Mouse (Mus musculus): Measurements from ENCODE around the gene Kansl2. TPM values are rescaled to one million over a fixed set of nuclear protein-coding genes. Genes with fewer than 3 reads are reported as not detected.
"Not testable (repeated sequence)": the region's sequence is repeated elsewhere in the genome, so short reads cannot be mapped to it uniquely, and the experiment has no call there.

Kansl2 gene
- polyA plus RNA-seq, 1 experiment: 32.1 TPM

- WGBS: 62% methylated on average over 16 of the region's 16 CpGs
- Histone ChIP-seq H3K4me3 (replicated peaks; ENCODE audit: extremely low read depth, low read depth, low read length) (no peak overlapping the region), H3K4me1 (ENCODE audit: control insufficient read depth, insufficient read depth, low read length) (peaks cover 6% of the 10 kb centered on the region; the same call in 1 of the 2 replicates)
- TF ChIP-seq CTCF (IDR thresholded peaks at IDR 0.05; ENCODE audit: insufficient read depth, low read length): peak; percentile 92
- no peak for TF ChIP-seq POLR2A (IDR thresholded peaks at IDR 0.05; ENCODE audit: borderline replicate concordance, extremely low read depth, low read depth, low read length)
- peak; percentile 63 for DNase-seq
Observed at GRCm38 (mm10) chr15:98517380-98518355, 16.4 kb downstream of the Kansl2 start.

DNA sequence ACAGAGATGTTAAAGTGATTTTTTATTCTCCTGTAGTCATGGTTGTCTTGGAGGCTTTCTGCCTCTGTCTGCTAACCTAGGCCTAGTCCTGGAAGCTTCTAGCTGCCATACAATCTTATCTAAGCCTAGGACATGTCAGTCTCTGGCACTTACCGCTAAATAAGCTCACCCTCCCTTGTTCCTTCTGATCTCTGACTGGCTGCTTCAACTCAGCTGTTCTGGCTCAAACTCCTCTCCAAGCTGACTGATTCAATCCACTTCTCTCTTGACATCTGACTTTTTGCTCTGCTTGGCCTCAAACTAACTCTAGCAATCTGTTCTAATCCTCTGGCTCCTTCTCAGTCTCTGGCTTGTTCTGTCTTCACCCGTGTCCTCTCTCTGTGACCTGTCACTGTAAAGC lies 19.2 kb downstream of the Kansl2 start:
- H3K4me3 ChIP-seq (replicated peaks; ENCODE audit: extremely low read depth, low read depth, low read length); DNase-seq: not testable (repeated sequence)
- peaks cover 13% of the 10 kb centered on the region for H3K4me1 ChIP-seq (ENCODE audit: control insufficient read depth, insufficient read depth, low read length)
- 70% methylated on average over 2 of the region's 2 CpGs for WGBS

- Histone ChIP-seq H3K4me3 (replicated peaks; ENCODE audit: extremely low read depth, low read depth, low read length) (no peak overlapping the region), H3K4me1 (ENCODE audit: control insufficient read depth, insufficient read depth, low read length) (peaks cover 13% of the 10 kb centered on the region)
- DNase-seq: no peak
- WGBS: 65% methylated on average over 8 of the region's 8 CpGs
- TF ChIP-seq POLR2A (IDR thresholded peaks at IDR 0.05; ENCODE audit: borderline replicate concordance, extremely low read depth, low read depth, low read length): no peak
- no peak for TF ChIP-seq CTCF (IDR thresholded peaks at IDR 0.05; ENCODE audit: insufficient read depth, low read length)
Observed at GRCm38 (mm10) chr15:98514146-98514545, 19.9 kb downstream of the Kansl2 start.

DNA sequence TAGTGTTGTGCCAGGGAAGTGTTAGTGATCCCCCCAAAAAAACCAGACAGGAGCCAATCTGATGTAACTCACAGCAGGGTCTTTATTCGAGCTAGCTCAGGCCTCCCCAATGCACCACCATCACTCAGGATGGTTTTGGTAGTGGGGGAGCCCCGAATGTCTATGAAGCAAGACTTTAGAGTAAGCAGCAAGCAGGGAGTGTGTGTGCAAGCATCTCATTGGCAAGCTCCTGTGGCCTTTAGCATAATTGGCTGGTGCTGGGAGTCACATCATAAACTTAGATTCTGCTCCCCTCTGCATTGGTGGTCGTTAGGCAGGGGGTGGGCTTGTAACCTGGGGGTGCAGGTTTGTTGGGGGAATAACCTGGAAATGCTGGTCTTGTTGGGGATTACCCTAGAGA lies 20.4 kb downstream of the Kansl2 start:
- H3K4me1 ChIP-seq (ENCODE audit: control insufficient read depth, insufficient read depth, low read length): peaks cover 13% of the 10 kb centered on the region
- 48% methylated on average over 3 of the region's 3 CpGs for WGBS
- DNase-seq; H3K4me3 ChIP-seq (replicated peaks; ENCODE audit: extremely low read depth, low read depth, low read length): not testable (repeated sequence)

GRCm38 (mm10) chr15:98512799-98513321 lies 21.2 kb downstream of the Kansl2 start:
- Histone ChIP-seq H3K4me3 (replicated peaks; ENCODE audit: extremely low read depth, low read depth, low read length) (peak overlapping the region; percentile 1), H3K4me1 (ENCODE audit: control insufficient read depth, insufficient read depth, low read length) (peaks cover 13% of the 10 kb centered on the region)
- DNase-seq: peak; percentile 22
- TF ChIP-seq POLR2A (IDR thresholded peaks at IDR 0.05; ENCODE audit: borderline replicate concordance, extremely low read depth, low read depth, low read length) (no peak), CTCF (IDR thresholded peaks at IDR 0.05; ENCODE audit: insufficient read depth, low read length) (no peak)
- 16% methylated on average over 17 of the region's 17 CpGs for WGBS

DNA sequence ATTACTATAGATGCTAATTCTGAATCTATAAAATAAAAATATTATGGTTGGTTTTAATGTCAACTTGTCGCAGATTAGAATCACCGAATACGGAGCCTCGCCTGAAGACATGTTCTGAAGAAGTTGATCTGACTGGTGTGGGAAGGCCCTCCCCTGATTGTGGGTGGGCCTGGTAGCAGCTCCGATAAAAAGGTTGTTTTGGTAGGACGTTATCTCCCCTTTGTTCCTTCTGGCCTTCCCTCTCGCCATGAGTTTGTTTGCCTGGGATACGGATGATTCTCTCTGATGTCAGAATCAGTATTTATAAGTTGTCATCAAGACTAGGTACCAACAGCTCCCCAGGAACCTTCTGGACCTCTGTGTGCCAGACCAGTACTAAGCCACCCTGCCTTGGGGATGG lies 21.8 kb downstream of the Kansl2 start:
- DNase-seq: no peak
- no peak for TF ChIP-seq CTCF (IDR thresholded peaks at IDR 0.05; ENCODE audit: insufficient read depth, low read length)
- no peak for TF ChIP-seq POLR2A (IDR thresholded peaks at IDR 0.05; ENCODE audit: borderline replicate concordance, extremely low read depth, low read depth, low read length)
- Histone ChIP-seq H3K4me3 (replicated peaks; ENCODE audit: extremely low read depth, low read depth, low read length) (no peak overlapping the region), H3K4me1 (ENCODE audit: control insufficient read depth, insufficient read depth, low read length) (peaks cover 13% of the 10 kb centered on the region)
- WGBS: 45% methylated on average over 8 of the region's 8 CpGs

DNA sequence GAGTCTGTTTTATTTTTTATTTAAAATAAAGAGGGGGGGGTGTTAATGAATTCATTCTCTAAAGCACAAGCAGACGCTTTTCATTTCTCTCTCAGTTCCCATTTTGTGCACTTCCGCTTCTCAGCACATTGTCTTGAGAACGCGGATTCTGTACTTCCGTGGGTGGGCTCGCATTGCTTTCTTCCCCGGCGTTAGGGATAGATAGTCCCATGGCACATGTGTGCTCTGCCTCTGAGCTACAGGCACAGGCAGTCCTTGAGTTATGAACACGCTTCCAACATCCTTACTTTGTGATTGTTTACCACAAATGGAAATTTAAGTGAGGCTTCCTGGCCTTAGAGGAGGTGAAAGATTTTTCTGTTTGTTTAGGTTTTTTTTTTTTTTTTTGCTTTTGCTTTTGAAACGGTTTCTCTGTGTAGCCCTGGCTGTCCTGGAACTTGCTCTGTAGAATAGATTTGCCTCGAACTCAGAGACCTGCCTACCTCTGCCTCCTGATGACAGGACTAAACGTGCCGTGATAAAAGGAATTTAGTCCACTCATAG lies 22.6 kb downstream of the Kansl2 start:
- no peak for TF ChIP-seq CTCF (IDR thresholded peaks at IDR 0.05; ENCODE audit: insufficient read depth, low read length)
- no peak for TF ChIP-seq POLR2A (IDR thresholded peaks at IDR 0.05; ENCODE audit: borderline replicate concordance, extremely low read depth, low read depth, low read length)
- H3K4me3 ChIP-seq (replicated peaks; ENCODE audit: extremely low read depth, low read depth, low read length): no peak overlapping the region
- WGBS: 39% methylated on average over 13 of the region's 13 CpGs
- no peak for DNase-seq
- H3K4me1 ChIP-seq (ENCODE audit: control insufficient read depth, insufficient read depth, low read length): peaks cover 13% of the 10 kb centered on the region

- 25% methylated on average over 25 of the region's 25 CpGs for WGBS
- DNase-seq: peak; percentile 70
Observed at GRCm38 (mm10) chr15:98510438-98511385, 23.4 kb downstream of the Kansl2 start.

DNA sequence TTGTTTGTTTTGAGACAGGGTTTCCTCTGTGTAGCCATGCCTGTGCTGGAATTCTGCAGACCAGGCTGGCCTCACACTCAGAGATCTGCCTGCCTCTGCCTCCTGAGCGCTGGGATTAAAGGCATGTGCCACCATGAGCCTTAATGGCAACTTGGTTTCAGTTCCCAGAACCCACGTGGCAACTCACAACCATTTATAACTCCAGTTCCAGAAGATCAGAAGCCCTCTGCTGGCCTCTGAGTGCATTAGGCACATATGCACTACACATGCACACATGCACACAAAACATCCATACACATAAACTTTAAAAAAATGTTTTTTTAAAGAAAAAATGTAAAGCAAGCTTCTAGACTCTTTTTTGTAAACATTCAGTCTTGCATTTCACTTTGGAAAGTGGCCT lies 24.7 kb downstream of the Kansl2 start:
- no peak for DNase-seq
- 50% methylated on average over 2 of the region's 2 CpGs for WGBS
- no peak overlapping the region for H3K4me3 ChIP-seq (replicated peaks; ENCODE audit: extremely low read depth, low read depth, low read length)
- peaks cover 13% of the 10 kb centered on the region for H3K4me1 ChIP-seq (ENCODE audit: control insufficient read depth, insufficient read depth, low read length)
- no peak for TF ChIP-seq POLR2A (IDR thresholded peaks at IDR 0.05; ENCODE audit: borderline replicate concordance, extremely low read depth, low read depth, low read length)
- TF ChIP-seq CTCF (IDR thresholded peaks at IDR 0.05; ENCODE audit: insufficient read depth, low read length): no peak

More at GRCm38 (mm10) chr15:98510438-98511385, 23.4 kb downstream of the Kansl2 start:
- peaks cover 13% of the 10 kb centered on the region for H3K4me1 ChIP-seq (ENCODE audit: control insufficient read depth, insufficient read depth, low read length)
- peak overlapping the region; percentile 47 for H3K4me3 ChIP-seq (replicated peaks; ENCODE audit: extremely low read depth, low read depth, low read length)
- no peak for TF ChIP-seq POLR2A (IDR thresholded peaks at IDR 0.05; ENCODE audit: borderline replicate concordance, extremely low read depth, low read depth, low read length)
- peak; percentile 84 for TF ChIP-seq CTCF (IDR thresholded peaks at IDR 0.05; ENCODE audit: insufficient read depth, low read length)
